Mouse (Mus musculus) embryonic facial prominence, embryonic 13.5 days (tissue): ENCODE data around the gene Arhgef15. TPM values are rescaled to one million over a fixed set of nuclear protein-coding genes. Genes with fewer than 3 reads are reported as not detected.
A peak's percentile ranks its signal among the peaks of the same experiment; 100 is the strongest.
"Not testable (repeated sequence)": the region's sequence is repeated elsewhere in the genome, so short reads cannot be mapped to it uniquely, and the experiment has no call there.

Source experiments
- ATAC-seq: fragments of 200-750 bp; cut with Nextera tagmentation; 2 replicates; pipeline ENCODE4 v1.8.0; 2017; ENCODE audit warnings: low read depth; ENCODE audit not compliant: insufficient number of reproducible peaks, insufficient read depth, low FRiP score, low TSS enrichment
- H3K27ac ChIP-seq: fragments of 300-500 bp; sonication (generic); 2 replicates; pipeline ENCODE4 v1.5.1; 2015; ENCODE audit warnings: moderate library complexity, mild to moderate bottlenecking, inconsistent platforms
- H3K27me3 ChIP-seq: fragments of 300-500 bp; sonication (generic); 2 replicates; pipeline ENCODE4 v1.6.1; 2015; ENCODE audit warnings: mild to moderate bottlenecking, inconsistent platforms
- H3K36me3 ChIP-seq: fragments of 300-500 bp; sonication (generic); 2 replicates; pipeline ENCODE4 v1.6.1; 2015; ENCODE audit warnings: mild to moderate bottlenecking, inconsistent platforms
- H3K4me1 ChIP-seq: fragments of 300-500 bp; sonication (generic); 2 replicates; pipeline ENCODE4 v1.6.1; 2015; ENCODE audit warnings: inconsistent platforms
- H3K4me2 ChIP-seq: fragments of 300-500 bp; sonication (generic); 2 replicates; pipeline ENCODE4 v1.6.1; 2015; ENCODE audit warnings: moderate library complexity, mild to moderate bottlenecking, inconsistent platforms
- H3K4me3 ChIP-seq: fragments of 300-500 bp; sonication (generic); 2 replicates; pipeline ENCODE4 v1.5.1; 2015; ENCODE audit warnings: mild to moderate bottlenecking, inconsistent platforms
- H3K9ac ChIP-seq: fragments of 300-500 bp; sonication (generic); 2 replicates; pipeline ENCODE4 v1.6.1; 2015; ENCODE audit warnings: mild to moderate bottlenecking, inconsistent platforms
- H3K9me3 ChIP-seq: fragments of 300-500 bp; sonication (generic); 2 replicates; pipeline ENCODE4 v1.6.1; 2016; ENCODE audit warnings: inconsistent platforms
- WGBS: fragments of 180-500 bp; shearing (Covaris S2); methylation state at CpG from one replicate; pipeline ENCODE4 v1.1.7; 2015; ENCODE audit warnings: mixed read lengths; 5-methylcytosine and 5-hydroxymethylcytosine counted together
- polyA plus RNA-seq: library from polyadenylated mRNA; unstranded; fragments of >200 nt; fragmentation: Nextera tagmentation; extraction: Ambion mirVana; gene quantifications from 2 replicates; pipeline ENCODE4 v1.2.1, GENCODE M21; 2015

The Arhgef15 gene
- polyA plus RNA-seq, 1 experiment from 2014 or later, result 6.7 TPM

GRCm38 (mm10) chr11:68979320-68979733, 22.0 kb upstream of the Arhgef15 start:
- no peaks in the 10 kb centered on the region for H3K4me1 ChIP-seq
- H3K27me3 ChIP-seq, result no peaks in the 10 kb centered on the region
- no peak for ATAC-seq
- 62% methylated on average over 5 of the region's 5 CpGs for WGBS
- H3K27ac ChIP-seq, result no peak overlapping the region
- H3K9me3 ChIP-seq, result no peaks in the 10 kb centered on the region
- H3K9ac ChIP-seq, result no peak overlapping the region
- H3K4me3 ChIP-seq, result no peak overlapping the region
- no peaks in the 10 kb centered on the region for H3K36me3 ChIP-seq
- no peak overlapping the region for H3K4me2 ChIP-seq

GRCm38 (mm10) chr11:68975601-68976000, 18.3 kb upstream of the Arhgef15 start:
- H3K4me2 ChIP-seq, result no peak overlapping the region
- no peaks in the 10 kb centered on the region for H3K36me3 ChIP-seq
- no peak overlapping the region for H3K4me3 ChIP-seq
- WGBS, result 85% methylated on average over 1 of the region's 1 CpGs
- H3K9ac ChIP-seq, result no peak overlapping the region
- H3K9me3 ChIP-seq, result no peaks in the 10 kb centered on the region
- H3K4me1 ChIP-seq, result peaks cover 11% of the 10 kb centered on the region
- no peaks in the 10 kb centered on the region for H3K27me3 ChIP-seq
- no peak overlapping the region for H3K27ac ChIP-seq
- no peak for ATAC-seq

- Histone ChIP-seq H3K36me3 (no peaks in the 10 kb centered on the region), H3K4me2 (peak within 1 kb of the TSS; percentile 71), H3K4me1 (peaks cover 11% of the 10 kb centered on the region), H3K4me3 (peak within 1 kb of the TSS; percentile 51), H3K27ac (no peak within 1 kb of the TSS), H3K9me3 (no peaks in the 10 kb centered on the region), H3K27me3 (no peaks in the 10 kb centered on the region), H3K9ac (peak within 1 kb of the TSS; percentile 49)
- no peak for ATAC-seq
- 75% methylated on average over 7 of the region's 7 CpGs for WGBS
Measured at GRCm38 (mm10) chr11:68975085-68975484, 17.8 kb upstream of the Arhgef15 start, which contains the start of gene Rangrf. Gene Rangrf, minus strand, starts transcription at chr11:68975185.

- 24% methylated on average over 6 of the region's 6 CpGs for WGBS
- peaks cover 12% of the 10 kb centered on the region for H3K4me1 ChIP-seq
- H3K4me2 ChIP-seq, result peak overlapping the region; percentile 71
Measured at GRCm38 (mm10) chr11:68974059-68974450, 16.8 kb upstream of the Arhgef15 start.

GRCm38 (mm10) chr11:68973250-68974058, 16.2 kb upstream of the Arhgef15 start:
- Histone ChIP-seq H3K9ac (peak overlapping the region; percentile 67), H3K4me3 (peak overlapping the region; percentile 51), H3K4me1 (peaks cover 18% of the 10 kb centered on the region), H3K4me2 (peak overlapping the region; percentile 71), H3K27ac (0 out of 2 replicates have a peak overlapping the region, but pooled peaks have one; percentile 4)
- ATAC-seq, result peak; percentile 76
- H3K9me3 ChIP-seq, H3K27me3 ChIP-seq, H3K36me3 ChIP-seq: not testable (repeated sequence)
- WGBS, result under 1% methylated on average over 38 of the region's 38 CpGs

More at GRCm38 (mm10) chr11:68974059-68974450, 16.8 kb upstream of the Arhgef15 start:
- Histone ChIP-seq H3K27me3 (no peaks in the 10 kb centered on the region), H3K9ac (peak overlapping the region; percentile 49), H3K27ac (no peak overlapping the region), H3K9me3 (no peaks in the 10 kb centered on the region), H3K36me3 (no peaks in the 10 kb centered on the region), H3K4me3 (peak overlapping the region; percentile 51)
- no peak for ATAC-seq

GRCm38 (mm10) chr11:68970232-68970631, 13.0 kb upstream of the Arhgef15 start:
- no peak overlapping the region for H3K4me2 ChIP-seq
- no peaks in the 10 kb centered on the region for H3K9me3 ChIP-seq
- peaks cover 27% of the 10 kb centered on the region for H3K4me1 ChIP-seq
- H3K27me3 ChIP-seq, result no peaks in the 10 kb centered on the region
- H3K27ac ChIP-seq, result no peak overlapping the region
- H3K4me3 ChIP-seq, result no peak overlapping the region
- WGBS, result 69% methylated on average over 4 of the region's 4 CpGs
- no peak overlapping the region for H3K9ac ChIP-seq
- no peaks in the 10 kb centered on the region for H3K36me3 ChIP-seq
- no peak for ATAC-seq

GRCm38 (mm10) chr11:68968752-68969151, 11.5 kb upstream of the Arhgef15 start:
- H3K4me1 ChIP-seq, result peaks cover 23% of the 10 kb centered on the region
- no peaks in the 10 kb centered on the region for H3K36me3 ChIP-seq
- 86% methylated on average over 11 of the region's 11 CpGs for WGBS
- no peak overlapping the region for H3K27ac ChIP-seq
- H3K4me2 ChIP-seq, result peak overlapping the region; percentile 87
- ATAC-seq, result no peak
- H3K9ac ChIP-seq, result peak overlapping the region; percentile 66
- H3K27me3 ChIP-seq, result no peaks in the 10 kb centered on the region
- peak overlapping the region; percentile 60 for H3K4me3 ChIP-seq
- no peaks in the 10 kb centered on the region for H3K9me3 ChIP-seq

- peak within 1 kb of the TSS; percentile 87 for H3K4me2 ChIP-seq
- H3K9ac ChIP-seq, result peak within 1 kb of the TSS; percentile 75
- under 1% methylated on average over 50 of the region's 50 CpGs for WGBS
- peaks cover 19% of the 10 kb centered on the region for H3K4me1 ChIP-seq
- no peaks in the 10 kb centered on the region for H3K9me3 ChIP-seq
- H3K36me3 ChIP-seq, result no peaks in the 10 kb centered on the region
- peak within 1 kb of the TSS; percentile 30; the same call in 1 of the 2 replicates for H3K27ac ChIP-seq
- H3K4me3 ChIP-seq, result peak within 1 kb of the TSS; percentile 60
- peak; percentile 90 for ATAC-seq
- H3K27me3 ChIP-seq, result no peaks in the 10 kb centered on the region
Measured at GRCm38 (mm10) chr11:68967337-68968282, 10.3 kb upstream of the Arhgef15 start, which contains the start of gene Slc25a35. Gene Slc25a35, plus strand, starts transcription at chr11:68968131.

GRCm38 (mm10) chr11:68966554-68966953, 9.3 kb upstream of the Arhgef15 start:
- no peak overlapping the region for H3K9ac ChIP-seq
- H3K27ac ChIP-seq, result no peak overlapping the region
- peaks cover 18% of the 10 kb centered on the region for H3K4me1 ChIP-seq
- WGBS, result 28% methylated on average over 1 of the region's 1 CpGs
- H3K9me3 ChIP-seq, result no peaks in the 10 kb centered on the region
- H3K27me3 ChIP-seq, result no peaks in the 10 kb centered on the region
- ATAC-seq, result no peak
- no peak overlapping the region for H3K4me3 ChIP-seq
- no peaks in the 10 kb centered on the region for H3K36me3 ChIP-seq
- H3K4me2 ChIP-seq, result no peak overlapping the region

- Histone ChIP-seq H3K27ac (no peak overlapping the region), H3K4me3 (no peak overlapping the region), H3K27me3 (no peaks in the 10 kb centered on the region), H3K36me3 (no peaks in the 10 kb centered on the region), H3K4me2 (no peak overlapping the region), H3K9me3 (no peaks in the 10 kb centered on the region), H3K9ac (no peak overlapping the region), H3K4me1 (peaks cover 18% of the 10 kb centered on the region)
- 27% methylated on average over 3 of the region's 3 CpGs for WGBS
- ATAC-seq, result no peak
Measured at GRCm38 (mm10) chr11:68965845-68966244, 8.6 kb upstream of the Arhgef15 start.

GRCm38 (mm10) chr11:68965050-68965449, 7.8 kb upstream of the Arhgef15 start:
- no peak overlapping the region for H3K4me2 ChIP-seq
- ATAC-seq, result no peak
- no peaks in the 10 kb centered on the region for H3K36me3 ChIP-seq
- no peak overlapping the region for H3K27ac ChIP-seq
- no peak overlapping the region for H3K4me3 ChIP-seq
- H3K9ac ChIP-seq, result no peak overlapping the region
- H3K27me3 ChIP-seq, result no peaks in the 10 kb centered on the region
- peaks cover 18% of the 10 kb centered on the region for H3K4me1 ChIP-seq
- H3K9me3 ChIP-seq, result no peaks in the 10 kb centered on the region
